Comparison of ENCODE assay signal across 9 mouse cellular contexts in genomic region chr15:27246302-27246701, GRCm38 (mm10).
A peak's percentile ranks its signal among the peaks of the same experiment; 100 is the strongest.
DNase-seq lines count a peak whose midpoint lies in the region; ATAC-seq lines count a peak whose summit lies in the region.
"Had no signal": no experiment of that assay in that cellular context is flagged by ENCODE, and none has a peak within 500 bp of the region (broad histone marks: within the 10 kb centered on the region; RNA-seq: fewer than 3 reads in every experiment).

No protein-coding gene starts in this region.

- H3K9me3 ChIP-seq in heart, embryonic 15.5 days (replicated peaks) = no peaks in the 10 kb centered on the region
- H3K9me3 ChIP-seq in forebrain, embryonic 10.5 days = no peaks in the 10 kb centered on the region

- no peak overlapping the region for H3K9ac ChIP-seq in heart, embryonic 15.5 days
- H3K9ac ChIP-seq: liver, postnatal 0 days had no signal

- no peak overlapping the region for H3K4me3 ChIP-seq in heart, embryonic 15.5 days
- no peak overlapping the region for H3K4me3 ChIP-seq in forebrain, embryonic 10.5 days

- no peaks in the 10 kb centered on the region for H3K27me3 ChIP-seq in heart, embryonic 15.5 days
- H3K27me3 ChIP-seq in forebrain, embryonic 10.5 days (ENCODE audit: poor library complexity, severe bottlenecking) = no peaks in the 10 kb centered on the region

- no peaks in the 10 kb centered on the region for H3K36me3 ChIP-seq in heart, embryonic 15.5 days
- no peaks in the 10 kb centered on the region for H3K36me3 ChIP-seq in forebrain, embryonic 10.5 days (replicated peaks)

- H3K4me2 ChIP-seq in heart, embryonic 15.5 days = peak overlapping the region; percentile 37; the same call in 1 of the 2 replicates

- peak; percentile 22 for DNase-seq in Muller cell, postnatal 12 days (ENCODE audit: inconsistent ontology term)
- peak; percentile 13 for DNase-seq in adrenal gland, adult 8-10 months
- peak; percentile 34 to 53 for DNase-seq in lung, adult 18-20 months
- no peak for DNase-seq in forebrain, embryonic 10.5 days (ENCODE audit: extremely low spot score, low spot score)
- no peak for DNase-seq in layer of hippocampus, adult 9-10 months (ENCODE audit: low spot score)
- no peak for DNase-seq in left cerebral cortex, adult 11 months (ENCODE audit: low spot score)
- DNase-seq: liver, postnatal 0 days; right cerebral cortex, postnatal 25 days had no signal

- H3K27ac ChIP-seq in heart, embryonic 15.5 days = peak overlapping the region; percentile 60
- H3K27ac ChIP-seq in forebrain, embryonic 10.5 days = no peak overlapping the region

- 8% methylated on average over 3 of the region's 3 CpGs for WGBS in heart, embryonic 15.5 days
- WGBS in forebrain, embryonic 10.5 days = 84% methylated on average over 3 of the region's 3 CpGs

- ATAC-seq in heart, embryonic 15.5 days (replicated peaks; ENCODE audit: insufficient number of reproducible peaks, insufficient read depth, low FRiP score, low read depth) = peak; percentile 85
- ATAC-seq: liver, postnatal 0 days had no signal

- H3K4me1 ChIP-seq in heart, embryonic 15.5 days (replicated peaks) = peaks cover 18% of the 10 kb centered on the region
- H3K4me1 ChIP-seq in forebrain, embryonic 10.5 days = no peaks in the 10 kb centered on the region

Comparison
In these comparisons a context has a peak if more than half of its experiments do, and no peak if none do; other contexts are left out.
1. DNase-seq: peak in Muller cell, postnatal 12 days (single experiment), adrenal gland, adult 8-10 months (single experiment) and lung, adult 18-20 months (2 of 2); none in forebrain, embryonic 10.5 days (single experiment), layer of hippocampus, adult 9-10 months (single experiment) and left cerebral cortex, adult 11 months (single experiment).